Mouse (Mus musculus): ENCODE data around the gene Mcam.

DNA sequence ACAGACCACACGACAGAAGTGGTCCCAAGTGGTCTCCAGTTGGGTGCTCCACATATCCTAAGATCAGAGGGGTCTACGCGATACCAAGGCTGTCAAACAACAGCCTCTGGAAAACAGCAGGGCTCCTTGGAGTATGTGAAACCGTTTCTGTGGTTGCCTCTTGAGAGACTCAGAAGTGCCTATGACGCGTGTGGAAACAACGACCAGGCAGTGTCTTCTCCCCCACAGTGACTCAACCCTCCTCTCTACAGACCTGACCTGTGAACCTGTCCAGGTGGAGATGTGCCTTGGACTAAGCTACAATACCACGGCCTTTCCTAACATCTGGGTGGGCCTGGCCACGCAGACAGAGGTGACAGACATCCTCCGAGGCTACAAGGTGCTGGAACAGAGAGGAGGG is 28.5 kb upstream of the Mcam start:
- TF ChIP-seq GATA1 (IDR thresholded peaks at IDR 0.05; ENCODE audit: low read length) (no peak), TAL1 (IDR thresholded peaks at IDR 0.05; ENCODE audit: low read length) (no peak)

Data from erythroblast, embryonic 14.5 days (primary cell).